Mouse (Mus musculus): ENCODE measurements around the gene Dock10. TPM values are rescaled to one million over a fixed set of nuclear protein-coding genes. Genes with fewer than 3 reads are reported as not detected.

Gene Dock10
- polyA plus RNA-seq, 1 experiment = 0.04 TPM

DNA sequence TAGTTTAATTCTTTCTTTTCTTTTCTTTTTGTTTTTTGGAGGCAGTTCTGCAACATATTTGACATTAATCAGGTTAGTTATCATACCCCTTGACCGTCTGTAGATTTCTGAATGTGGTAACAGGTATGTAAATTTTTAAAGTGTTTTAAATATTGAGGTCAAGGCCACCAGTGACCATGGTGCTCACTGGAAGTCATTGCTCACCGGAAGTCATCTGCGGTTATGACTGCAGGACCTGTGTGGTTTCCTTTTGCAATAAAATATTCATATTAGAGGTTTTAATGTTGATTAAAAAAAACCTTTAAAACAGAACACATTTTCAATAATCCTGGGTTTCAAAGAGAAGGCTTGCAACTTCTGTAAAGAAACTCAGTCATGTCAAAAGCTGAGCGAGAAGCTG, 28.2 kb downstream of the Dock10 start:
- Histone ChIP-seq H3K79me2 (ENCODE audit: control insufficient read depth, insufficient read depth) (no peaks in the 10 kb centered on the region), H3K4me2 (ENCODE audit: low read depth) (no peak overlapping the region), H3K27me3 (ENCODE audit: control insufficient read depth, insufficient read depth, insufficient read length) (no peaks in the 10 kb centered on the region), H3ac (ENCODE audit: control insufficient read depth, insufficient read length) (no peak overlapping the region), H3K36me3 (ENCODE audit: control insufficient read depth, insufficient read depth) (no peaks in the 10 kb centered on the region), H3K4me3 (no peak overlapping the region)
- no peak for TF ChIP-seq E2F4 (IDR thresholded peaks at IDR 0.05; ENCODE audit: insufficient read depth)
- TF ChIP-seq POLR2AphosphoS2 (IDR thresholded peaks at IDR 0.05; ENCODE audit: insufficient read length, low read depth) = no peak
- TF ChIP-seq MYOD1 (IDR thresholded peaks at IDR 0.05; ENCODE audit: control insufficient read depth in 1 of 3, insufficient read length in 2 of 3, low read depth in 2 of 3) = no peak
- no peak for TF ChIP-seq USF1 (IDR thresholded peaks at IDR 0.05; ENCODE audit: low read depth)
- no peak for TF ChIP-seq SRF (IDR thresholded peaks at IDR 0.05; ENCODE audit: control insufficient read depth, insufficient read length, low read depth)
- TF ChIP-seq MAX (IDR thresholded peaks at IDR 0.05; ENCODE audit: low read depth) = no peak
- TF ChIP-seq MYOG (IDR thresholded peaks at IDR 0.05; ENCODE audit: control insufficient read depth in 1 of 3, insufficient read depth in 1 of 3, insufficient read length in 2 of 3, low read depth in 2 of 3) = no peak
- TF ChIP-seq TCF12 (IDR thresholded peaks at IDR 0.05; ENCODE audit: insufficient read depth, poor library complexity, severe bottlenecking) = no peak
- no peak for TF ChIP-seq TCF3 (IDR thresholded peaks at IDR 0.05; ENCODE audit: insufficient read length, low read depth)
- no peak for TF ChIP-seq REST (IDR thresholded peaks at IDR 0.05; ENCODE audit: insufficient read depth, insufficient read length)
- TF ChIP-seq POLR2A (IDR thresholded peaks at IDR 0.05; ENCODE audit: insufficient read length, low read depth) = no peak
- no peak for TF ChIP-seq CEBPB (IDR thresholded peaks at IDR 0.05; ENCODE audit: insufficient read depth, poor library complexity, severe bottlenecking)

DNA sequence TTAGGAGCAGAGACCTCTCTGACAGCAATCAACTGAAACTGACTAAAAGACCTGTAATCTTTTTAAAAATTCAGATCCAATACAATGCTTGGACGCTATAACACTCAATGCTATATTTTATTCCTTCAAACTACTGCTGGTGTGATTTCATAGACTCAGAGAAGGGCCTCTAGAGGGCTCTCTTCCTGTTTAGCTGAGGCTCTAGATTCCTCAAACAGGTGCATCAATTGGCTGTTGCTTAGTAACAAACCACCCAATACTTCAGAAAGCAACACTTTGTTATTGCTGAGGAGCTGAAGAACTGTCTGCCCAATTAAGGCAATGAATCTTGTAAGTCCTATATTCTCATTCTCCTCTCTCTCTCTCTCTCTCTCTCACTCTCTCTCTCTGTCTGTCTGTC, 30.1 kb downstream of the Dock10 start:
- no peak overlapping the region for H3ac ChIP-seq (ENCODE audit: control insufficient read depth, insufficient read length)
- H3K27me3 ChIP-seq (ENCODE audit: control insufficient read depth, insufficient read depth, insufficient read length) = no peaks in the 10 kb centered on the region
- H3K4me2 ChIP-seq (ENCODE audit: low read depth) = no peak overlapping the region
- TF ChIP-seq REST (IDR thresholded peaks at IDR 0.05; ENCODE audit: insufficient read depth, insufficient read length) (no peak), USF1 (IDR thresholded peaks at IDR 0.05; ENCODE audit: low read depth) (no peak), MYOD1 (IDR thresholded peaks at IDR 0.05; ENCODE audit: control insufficient read depth in 1 of 3, insufficient read length in 2 of 3, low read depth in 2 of 3) (no peak), MYOG (IDR thresholded peaks at IDR 0.05; ENCODE audit: control insufficient read depth in 1 of 3, insufficient read depth in 1 of 3, insufficient read length in 2 of 3, low read depth in 2 of 3) (no peak), SRF (IDR thresholded peaks at IDR 0.05; ENCODE audit: control insufficient read depth, insufficient read length, low read depth) (no peak), CEBPB (IDR thresholded peaks at IDR 0.05; ENCODE audit: insufficient read depth, poor library complexity, severe bottlenecking) (no peak), MAX (IDR thresholded peaks at IDR 0.05; ENCODE audit: low read depth) (no peak), POLR2A (IDR thresholded peaks at IDR 0.05; ENCODE audit: insufficient read length, low read depth) (no peak), E2F4 (IDR thresholded peaks at IDR 0.05; ENCODE audit: insufficient read depth) (no peak), POLR2AphosphoS2 (IDR thresholded peaks at IDR 0.05; ENCODE audit: insufficient read length, low read depth) (no peak), TCF12 (IDR thresholded peaks at IDR 0.05; ENCODE audit: insufficient read depth, poor library complexity, severe bottlenecking) (no peak), TCF3 (IDR thresholded peaks at IDR 0.05; ENCODE audit: insufficient read length, low read depth) (no peak)
- no peaks in the 10 kb centered on the region for H3K79me2 ChIP-seq (ENCODE audit: control insufficient read depth, insufficient read depth)
- no peak overlapping the region for H3K4me3 ChIP-seq
- no peaks in the 10 kb centered on the region for H3K36me3 ChIP-seq (ENCODE audit: control insufficient read depth, insufficient read depth)

DNA sequence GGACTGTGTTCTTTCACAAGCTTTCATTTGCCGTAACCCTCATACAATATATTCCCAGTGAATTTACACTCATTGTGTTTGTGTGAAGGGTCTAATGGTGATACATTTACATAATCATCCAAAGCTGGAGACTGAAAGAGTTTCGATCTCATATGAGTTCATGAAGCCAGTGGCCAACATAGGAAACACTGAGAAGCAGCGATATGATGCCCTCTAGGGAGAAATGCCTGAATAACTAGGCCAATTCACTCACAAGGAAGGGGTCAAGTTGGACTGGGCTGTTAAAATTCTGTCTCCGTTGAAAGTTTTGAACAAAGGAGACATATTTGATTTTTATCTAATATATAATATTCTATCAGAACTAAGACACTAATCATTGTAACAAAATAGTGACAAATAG, 30.9 kb downstream of the Dock10 start:
- Histone ChIP-seq H3K4me2 (ENCODE audit: low read depth) (no peak overlapping the region), H3K79me2 (ENCODE audit: control insufficient read depth, insufficient read depth) (no peaks in the 10 kb centered on the region), H3ac (ENCODE audit: control insufficient read depth, insufficient read length) (no peak overlapping the region), H3K4me3 (no peak overlapping the region), H3K27me3 (ENCODE audit: control insufficient read depth, insufficient read depth, insufficient read length) (no peaks in the 10 kb centered on the region), H3K36me3 (ENCODE audit: control insufficient read depth, insufficient read depth) (no peaks in the 10 kb centered on the region)
- TF ChIP-seq MYOG (IDR thresholded peaks at IDR 0.05; ENCODE audit: control insufficient read depth in 1 of 3, insufficient read depth in 1 of 3, insufficient read length in 2 of 3, low read depth in 2 of 3) = no peak
- TF ChIP-seq USF1 (IDR thresholded peaks at IDR 0.05; ENCODE audit: low read depth) = no peak
- no peak for TF ChIP-seq E2F4 (IDR thresholded peaks at IDR 0.05; ENCODE audit: insufficient read depth)
- no peak for TF ChIP-seq TCF3 (IDR thresholded peaks at IDR 0.05; ENCODE audit: insufficient read length, low read depth)
- no peak for TF ChIP-seq POLR2AphosphoS2 (IDR thresholded peaks at IDR 0.05; ENCODE audit: insufficient read length, low read depth)
- no peak for TF ChIP-seq POLR2A (IDR thresholded peaks at IDR 0.05; ENCODE audit: insufficient read length, low read depth)
- TF ChIP-seq REST (IDR thresholded peaks at IDR 0.05; ENCODE audit: insufficient read depth, insufficient read length) = no peak
- TF ChIP-seq CEBPB (IDR thresholded peaks at IDR 0.05; ENCODE audit: insufficient read depth, poor library complexity, severe bottlenecking) = no peak
- no peak for TF ChIP-seq MAX (IDR thresholded peaks at IDR 0.05; ENCODE audit: low read depth)
- no peak for TF ChIP-seq MYOD1 (IDR thresholded peaks at IDR 0.05; ENCODE audit: control insufficient read depth in 1 of 3, insufficient read length in 2 of 3, low read depth in 2 of 3)
- no peak for TF ChIP-seq SRF (IDR thresholded peaks at IDR 0.05; ENCODE audit: control insufficient read depth, insufficient read length, low read depth)
- no peak for TF ChIP-seq TCF12 (IDR thresholded peaks at IDR 0.05; ENCODE audit: insufficient read depth, poor library complexity, severe bottlenecking)

DNA sequence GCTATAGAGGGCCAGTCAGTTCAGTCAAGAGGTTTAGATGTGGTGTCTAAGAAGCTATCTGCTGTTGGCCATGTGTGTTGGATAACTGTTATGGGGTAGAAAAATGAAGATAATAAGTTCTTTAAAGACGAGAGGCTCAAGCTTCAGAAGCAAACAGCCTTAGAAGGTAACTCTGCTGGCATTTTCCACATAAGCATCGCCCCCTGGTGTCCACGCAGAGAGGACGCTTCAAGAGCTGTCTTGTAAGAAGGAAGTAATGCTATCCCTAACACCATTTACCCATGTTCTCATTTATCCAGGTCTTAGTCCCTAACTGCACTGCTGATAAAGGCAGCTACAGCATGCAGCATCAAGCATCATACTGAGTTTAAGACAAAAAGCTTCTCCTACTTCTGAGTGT, 35.7 kb downstream of the Dock10 start:
- Histone ChIP-seq H3K79me2 (ENCODE audit: control insufficient read depth, insufficient read depth) (no peaks in the 10 kb centered on the region), H3K27me3 (ENCODE audit: control insufficient read depth, insufficient read depth, insufficient read length) (no peaks in the 10 kb centered on the region), H3K4me2 (ENCODE audit: low read depth) (no peak overlapping the region), H3K4me3 (no peak overlapping the region), H3K36me3 (ENCODE audit: control insufficient read depth, insufficient read depth) (no peaks in the 10 kb centered on the region), H3ac (ENCODE audit: control insufficient read depth, insufficient read length) (no peak overlapping the region)
- TF ChIP-seq E2F4 (IDR thresholded peaks at IDR 0.05; ENCODE audit: insufficient read depth) (no peak), POLR2A (IDR thresholded peaks at IDR 0.05; ENCODE audit: insufficient read length, low read depth) (no peak), CEBPB (IDR thresholded peaks at IDR 0.05; ENCODE audit: insufficient read depth, poor library complexity, severe bottlenecking) (no peak), SRF (IDR thresholded peaks at IDR 0.05; ENCODE audit: control insufficient read depth, insufficient read length, low read depth) (no peak), TCF3 (IDR thresholded peaks at IDR 0.05; ENCODE audit: insufficient read length, low read depth) (no peak), REST (IDR thresholded peaks at IDR 0.05; ENCODE audit: insufficient read depth, insufficient read length) (no peak), USF1 (IDR thresholded peaks at IDR 0.05; ENCODE audit: low read depth) (no peak), POLR2AphosphoS2 (IDR thresholded peaks at IDR 0.05; ENCODE audit: insufficient read length, low read depth) (no peak), MAX (IDR thresholded peaks at IDR 0.05; ENCODE audit: low read depth) (no peak), TCF12 (IDR thresholded peaks at IDR 0.05; ENCODE audit: insufficient read depth, poor library complexity, severe bottlenecking) (no peak), MYOG (IDR thresholded peaks at IDR 0.05; ENCODE audit: control insufficient read depth in 1 of 3, insufficient read depth in 1 of 3, insufficient read length in 2 of 3, low read depth in 2 of 3) (no peak), MYOD1 (IDR thresholded peaks at IDR 0.05; ENCODE audit: control insufficient read depth in 1 of 3, insufficient read length in 2 of 3, low read depth in 2 of 3) (no peak)
